Mouse (Mus musculus): ENCODE measurements around the gene Maats1. TPM values are rescaled to one million over a fixed set of nuclear protein-coding genes. Genes with fewer than 3 reads are reported as not detected.

The Maats1 gene
- polyA plus RNA-seq, 1 experiment = 0.04 TPM

- Histone ChIP-seq H3K27ac (ENCODE audit: insufficient read depth, low read length) (no peak overlapping the region), H3K4me3 (ENCODE audit: extremely low read depth, insufficient read depth, insufficient read length) (no peak overlapping the region), H3K36me3 (ENCODE audit: control insufficient read depth, insufficient read depth, low read length) (no peaks in the 10 kb centered on the region), H3K27me3 (ENCODE audit: control insufficient read depth, insufficient read depth, low read length) (no peaks in the 10 kb centered on the region), H3K4me1 (ENCODE audit: control insufficient read depth, insufficient read depth, insufficient read length) (no peaks in the 10 kb centered on the region)
- TF ChIP-seq CTCF (IDR thresholded peaks at IDR 0.05; ENCODE audit: extremely low read depth, insufficient read depth, insufficient read length, insufficient replicate concordance) (no peak), POLR2A (IDR thresholded peaks at IDR 0.05; ENCODE audit: low read depth, low read length) (no peak)
- DNase-seq (ENCODE audit: low read depth in 1 of 2, low spot score in 2 of 2) = no peak
- 83% methylated on average over 2 of the region's 2 CpGs for WGBS
These were observed 67.2 kb downstream of the Maats1 start for GRCm38 (mm10) chr16:38274737-38275136.

GRCm38 (mm10) chr16:38272483-38272882, 69.5 kb downstream of the Maats1 start:
- WGBS = 81% methylated on average over 5 of the region's 5 CpGs
- no peak for DNase-seq (ENCODE audit: low read depth in 1 of 2, low spot score in 2 of 2)

GRCm38 (mm10) chr16:38271601-38272000, 70.3 kb downstream of the Maats1 start:
- WGBS = 62% methylated on average over 3 of the region's 3 CpGs
- H3K36me3 ChIP-seq (ENCODE audit: control insufficient read depth, insufficient read depth, low read length) = no peaks in the 10 kb centered on the region

More at GRCm38 (mm10) chr16:38272483-38272882, 69.5 kb downstream of the Maats1 start:
- Histone ChIP-seq H3K36me3 (ENCODE audit: control insufficient read depth, insufficient read depth, low read length) (no peaks in the 10 kb centered on the region), H3K4me3 (ENCODE audit: extremely low read depth, insufficient read depth, insufficient read length) (no peak overlapping the region), H3K27me3 (ENCODE audit: control insufficient read depth, insufficient read depth, low read length) (no peaks in the 10 kb centered on the region), H3K4me1 (ENCODE audit: control insufficient read depth, insufficient read depth, insufficient read length) (no peaks in the 10 kb centered on the region), H3K27ac (ENCODE audit: insufficient read depth, low read length) (no peak overlapping the region)
- no peak for TF ChIP-seq POLR2A (IDR thresholded peaks at IDR 0.05; ENCODE audit: low read depth, low read length)
- TF ChIP-seq CTCF (IDR thresholded peaks at IDR 0.05; ENCODE audit: extremely low read depth, insufficient read depth, insufficient read length, insufficient replicate concordance) = no peak

GRCm38 (mm10) chr16:38255927-38256326, 86.0 kb downstream of the Maats1 start:
- no peak for DNase-seq (ENCODE audit: low read depth in 1 of 2, low spot score in 2 of 2)
- TF ChIP-seq CTCF (IDR thresholded peaks at IDR 0.05; ENCODE audit: extremely low read depth, insufficient read depth, insufficient read length, insufficient replicate concordance) = no peak
- no peak for TF ChIP-seq POLR2A (IDR thresholded peaks at IDR 0.05; ENCODE audit: low read depth, low read length)
- Histone ChIP-seq H3K4me1 (ENCODE audit: control insufficient read depth, insufficient read depth, insufficient read length) (no peaks in the 10 kb centered on the region), H3K27ac (ENCODE audit: insufficient read depth, low read length) (no peak overlapping the region), H3K4me3 (ENCODE audit: extremely low read depth, insufficient read depth, insufficient read length) (no peak overlapping the region), H3K36me3 (ENCODE audit: control insufficient read depth, insufficient read depth, low read length) (no peaks in the 10 kb centered on the region), H3K27me3 (ENCODE audit: control insufficient read depth, insufficient read depth, low read length) (no peaks in the 10 kb centered on the region)
- WGBS = 88% methylated on average over 9 of the region's 9 CpGs

More at GRCm38 (mm10) chr16:38271601-38272000, 70.3 kb downstream of the Maats1 start:
- Histone ChIP-seq H3K27ac (ENCODE audit: insufficient read depth, low read length) (no peak overlapping the region), H3K4me1 (ENCODE audit: control insufficient read depth, insufficient read depth, insufficient read length) (no peaks in the 10 kb centered on the region), H3K27me3 (ENCODE audit: control insufficient read depth, insufficient read depth, low read length) (no peaks in the 10 kb centered on the region), H3K4me3 (ENCODE audit: extremely low read depth, insufficient read depth, insufficient read length) (no peak overlapping the region)
- no peak for DNase-seq (ENCODE audit: low read depth in 1 of 2, low spot score in 2 of 2)
- no peak for TF ChIP-seq CTCF (IDR thresholded peaks at IDR 0.05; ENCODE audit: extremely low read depth, insufficient read depth, insufficient read length, insufficient replicate concordance)
- no peak for TF ChIP-seq POLR2A (IDR thresholded peaks at IDR 0.05; ENCODE audit: low read depth, low read length)

GRCm38 (mm10) chr16:38255107-38255506, 86.8 kb downstream of the Maats1 start:
- Histone ChIP-seq H3K4me3 (ENCODE audit: extremely low read depth, insufficient read depth, insufficient read length) (no peak overlapping the region), H3K36me3 (ENCODE audit: control insufficient read depth, insufficient read depth, low read length) (no peaks in the 10 kb centered on the region), H3K27ac (ENCODE audit: insufficient read depth, low read length) (no peak overlapping the region), H3K27me3 (ENCODE audit: control insufficient read depth, insufficient read depth, low read length) (no peaks in the 10 kb centered on the region), H3K4me1 (ENCODE audit: control insufficient read depth, insufficient read depth, insufficient read length) (no peaks in the 10 kb centered on the region)
- 77% methylated on average over 4 of the region's 4 CpGs for WGBS
- no peak for DNase-seq (ENCODE audit: low read depth in 1 of 2, low spot score in 2 of 2)
- no peak for TF ChIP-seq CTCF (IDR thresholded peaks at IDR 0.05; ENCODE audit: extremely low read depth, insufficient read depth, insufficient read length, insufficient replicate concordance)
- no peak for TF ChIP-seq POLR2A (IDR thresholded peaks at IDR 0.05; ENCODE audit: low read depth, low read length)

- WGBS = 83% methylated on average over 14 of the region's 14 CpGs
- TF ChIP-seq POLR2A (IDR thresholded peaks at IDR 0.05; ENCODE audit: low read depth, low read length) (no peak), CTCF (IDR thresholded peaks at IDR 0.05; ENCODE audit: extremely low read depth, insufficient read depth, insufficient read length, insufficient replicate concordance) (no peak)
- no peak for DNase-seq (ENCODE audit: low read depth in 1 of 2, low spot score in 2 of 2)
- Histone ChIP-seq H3K27ac (ENCODE audit: insufficient read depth, low read length) (no peak overlapping the region), H3K27me3 (ENCODE audit: control insufficient read depth, insufficient read depth, low read length) (no peaks in the 10 kb centered on the region), H3K4me3 (ENCODE audit: extremely low read depth, insufficient read depth, insufficient read length) (no peak overlapping the region), H3K36me3 (ENCODE audit: control insufficient read depth, insufficient read depth, low read length) (no peaks in the 10 kb centered on the region), H3K4me1 (ENCODE audit: control insufficient read depth, insufficient read depth, insufficient read length) (no peaks in the 10 kb centered on the region)
These were observed 87.9 kb downstream of the Maats1 start for GRCm38 (mm10) chr16:38254001-38254400.

GRCm38 (mm10) chr16:38250467-38250866, 91.5 kb downstream of the Maats1 start:
- H3K4me3 ChIP-seq (ENCODE audit: extremely low read depth, insufficient read depth, insufficient read length) = no peak overlapping the region
- H3K27me3 ChIP-seq (ENCODE audit: control insufficient read depth, insufficient read depth, low read length) = no peaks in the 10 kb centered on the region
- H3K27ac ChIP-seq (ENCODE audit: insufficient read depth, low read length) = no peak overlapping the region
- TF ChIP-seq POLR2A (IDR thresholded peaks at IDR 0.05; ENCODE audit: low read depth, low read length) = no peak
- no peak for TF ChIP-seq CTCF (IDR thresholded peaks at IDR 0.05; ENCODE audit: extremely low read depth, insufficient read depth, insufficient read length, insufficient replicate concordance)
- WGBS = 89% methylated on average over 6 of the region's 6 CpGs
- no peak for DNase-seq (ENCODE audit: low read depth in 1 of 2, low spot score in 2 of 2)
- no peaks in the 10 kb centered on the region; the same call in 1 of the 2 replicates for H3K4me1 ChIP-seq (ENCODE audit: control insufficient read depth, insufficient read depth, insufficient read length)
- no peaks in the 10 kb centered on the region for H3K36me3 ChIP-seq (ENCODE audit: control insufficient read depth, insufficient read depth, low read length)

Data from spleen, adult 2 months (tissue).